Mouse (Mus musculus) liver, adult 10 weeks (tissue): ENCODE measurements around the gene Rai2. TPM values are rescaled to one million over a fixed set of nuclear protein-coding genes. Genes with fewer than 3 reads are reported as not detected.

ENCODE experiments used
- polyA plus RNA-seq: library from polyadenylated mRNA; stranded (reverse); fragments of 350-450 nt; fragmentation: Illumina TruSeq; extraction: RNeasy Lipid Tissue Mini Kit (QIAGEN cat#74804); gene quantifications from one replicate; pipeline ENCODE4 v1.2.3, GENCODE M21; 2014; ENCODE audit warnings: low read depth, low replicate concordance

Rai2 gene
- 1.9 TPM for polyA plus RNA-seq

DNA sequence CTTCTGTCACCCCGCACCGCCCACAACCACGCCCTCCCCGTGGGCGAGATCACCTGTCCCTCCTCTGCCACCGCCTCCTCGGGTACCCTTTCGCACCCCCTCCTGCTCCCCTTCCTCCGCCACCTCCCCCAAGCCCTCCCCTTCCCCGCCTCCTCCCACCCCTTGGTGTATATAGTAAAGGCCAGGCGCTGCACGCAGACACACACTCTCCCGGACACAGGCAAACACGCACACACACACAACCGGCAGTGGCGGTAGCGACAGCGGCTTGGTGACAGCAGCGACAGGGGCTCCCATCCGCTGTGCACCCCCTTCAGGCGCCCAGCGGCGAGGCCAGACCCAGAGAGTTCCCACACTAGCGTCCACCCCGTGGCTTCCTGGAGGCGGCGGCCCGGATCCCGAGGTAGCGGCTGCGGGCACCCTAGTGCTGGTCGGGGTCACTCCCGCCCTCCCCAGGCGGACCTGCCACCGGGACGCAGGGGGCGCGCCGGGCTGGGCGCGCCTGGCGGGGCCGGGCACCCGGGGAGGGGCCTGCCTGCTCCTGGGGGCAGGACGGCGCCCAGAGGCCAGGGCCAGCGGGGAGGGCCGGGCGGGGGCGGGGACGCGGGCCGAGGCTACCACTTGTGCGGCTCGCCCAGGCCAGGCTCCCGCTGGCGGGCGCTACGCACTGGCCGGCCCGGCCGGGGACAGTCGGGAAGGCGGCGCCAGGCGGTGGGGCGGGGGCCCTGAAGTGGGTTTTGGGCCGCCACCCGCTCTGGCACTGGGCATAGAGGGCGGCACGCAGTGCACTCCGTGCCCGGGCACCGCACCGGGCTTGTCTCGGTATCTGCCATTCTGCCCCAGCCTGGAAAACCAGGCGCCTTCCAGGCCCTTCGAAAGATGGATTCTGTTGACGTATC, at the start of gene Rai2:
Rai2 (plus strand) TSS at position 205 of the 899 bp plus-strand sequence.

